Mouse (Mus musculus) CD4-positive helper T cell, adult 2 months (primary cell): ENCODE data around the gene Aox1.

Experiments used
- DNase-seq: peaks from one replicate; pipeline ENCODE4 v3.0.0-alpha.2; 2012; ENCODE audit warnings: low read depth, missing footprints, low spot score

Gene Aox1

GRCm38 (mm10) chr1:58065151-58065550 is 35.4 kb downstream of the Aox1 start:
- no peak for DNase-seq

DNA sequence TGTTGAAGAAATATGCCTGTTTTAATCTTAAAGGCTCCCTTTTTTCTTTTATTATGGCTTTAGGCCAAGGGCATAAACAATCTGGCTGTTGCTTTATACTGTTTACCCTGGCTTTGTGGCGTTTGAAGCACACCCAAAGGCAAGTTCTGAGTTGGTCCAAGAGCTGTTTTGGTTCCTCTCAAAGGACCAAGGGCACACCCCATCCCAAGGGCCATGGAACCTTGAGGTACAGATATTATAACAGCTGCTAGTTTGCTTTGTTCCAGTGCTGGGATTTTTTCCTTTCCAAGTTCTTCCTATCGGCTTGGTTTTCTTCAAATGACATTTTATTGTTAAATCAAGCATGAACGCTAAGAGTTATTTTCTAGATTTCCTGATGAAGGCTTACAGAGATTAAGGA is 35.9 kb downstream of the Aox1 start:
- no peak for DNase-seq

- DNase-seq, result no peak
Measured at GRCm38 (mm10) chr1:58069181-58069580, 39.5 kb downstream of the Aox1 start.

DNA sequence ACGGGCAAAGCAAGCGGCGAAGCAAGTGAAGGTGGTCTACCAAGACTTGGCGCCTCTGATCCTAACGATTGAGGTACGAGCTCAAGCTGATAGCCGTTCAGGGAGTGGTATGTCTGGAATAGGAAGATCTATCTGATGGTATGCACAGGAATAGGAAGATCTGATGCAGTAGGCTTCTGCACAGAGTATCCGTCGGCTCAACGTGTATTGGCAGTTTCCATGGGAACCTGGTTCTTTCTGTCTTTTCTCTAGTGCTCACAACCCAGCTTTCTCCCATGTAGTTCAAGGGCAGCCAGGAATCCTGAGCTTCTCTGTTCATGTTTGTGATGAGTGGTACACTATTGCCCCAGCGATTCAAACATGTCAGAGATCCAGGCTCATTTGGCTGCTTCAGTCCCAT is 40.4 kb downstream of the Aox1 start:
- DNase-seq, result no peak

DNA sequence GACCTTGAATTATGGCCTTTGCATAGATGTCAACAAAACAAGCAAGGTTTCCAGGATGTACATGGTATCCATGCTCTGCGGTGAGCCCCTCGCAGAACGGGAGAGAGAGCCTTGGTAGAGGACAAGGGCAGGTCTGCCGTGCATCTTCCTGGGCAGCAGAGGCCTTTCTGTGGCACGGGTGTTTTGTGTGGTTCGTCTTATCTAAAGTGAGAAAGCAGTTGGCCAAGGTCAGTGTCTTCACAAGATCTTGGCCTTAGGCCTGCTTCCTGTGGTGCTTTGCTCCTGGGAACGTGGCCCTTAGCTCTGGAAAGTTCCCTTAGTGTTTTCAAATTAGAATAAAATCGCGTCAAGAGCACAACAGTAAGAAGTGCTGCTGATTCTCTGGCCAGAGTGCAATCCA is 41.3 kb downstream of the Aox1 start:
- DNase-seq, result no peak

DNA sequence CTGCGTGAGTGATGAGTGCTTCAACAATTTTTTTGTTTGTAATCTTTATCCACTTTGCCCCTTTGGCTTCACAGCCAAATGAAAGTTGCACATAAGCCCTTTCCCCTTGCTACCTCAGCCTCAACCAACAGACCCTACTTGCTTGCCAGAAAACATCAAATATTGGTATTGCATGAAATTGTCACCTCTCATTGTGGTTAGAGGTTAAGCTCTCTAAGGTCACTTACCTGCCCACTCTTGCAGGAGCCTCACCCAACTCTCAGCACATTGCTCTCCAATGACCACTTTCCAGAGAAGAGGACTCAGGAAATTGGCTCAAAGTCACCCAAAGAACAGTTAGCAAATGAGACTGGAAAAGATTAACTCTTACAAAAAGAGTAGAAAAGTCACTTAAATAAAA is 41.8 kb downstream of the Aox1 start:
- no peak for DNase-seq

DNA sequence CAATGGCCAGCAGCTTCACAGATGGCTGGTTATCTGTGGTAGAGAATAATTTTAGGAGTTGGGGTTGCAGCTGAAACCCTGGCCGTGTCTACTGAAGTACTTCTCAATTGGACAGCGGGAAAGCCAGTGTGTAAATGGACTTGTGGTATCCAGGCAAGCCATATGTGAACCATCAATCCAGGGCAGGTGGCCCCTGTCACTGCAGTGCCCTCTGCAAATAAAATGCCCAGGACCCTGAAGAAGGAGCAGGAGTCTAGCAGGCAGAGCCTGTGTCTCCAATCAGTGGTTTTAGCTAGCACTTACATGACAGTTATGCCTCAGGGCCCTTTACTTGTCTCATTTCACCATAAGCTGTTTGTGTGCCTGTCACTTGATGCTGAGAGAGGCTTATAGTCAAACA is 42.7 kb downstream of the Aox1 start:
- no peak for DNase-seq

GRCm38 (mm10) chr1:58072991-58073730 is 43.4 kb downstream of the Aox1 start:
- DNase-seq, result no peak

- no peak for DNase-seq
Measured at GRCm38 (mm10) chr1:58074266-58074665, 44.5 kb downstream of the Aox1 start.

DNA sequence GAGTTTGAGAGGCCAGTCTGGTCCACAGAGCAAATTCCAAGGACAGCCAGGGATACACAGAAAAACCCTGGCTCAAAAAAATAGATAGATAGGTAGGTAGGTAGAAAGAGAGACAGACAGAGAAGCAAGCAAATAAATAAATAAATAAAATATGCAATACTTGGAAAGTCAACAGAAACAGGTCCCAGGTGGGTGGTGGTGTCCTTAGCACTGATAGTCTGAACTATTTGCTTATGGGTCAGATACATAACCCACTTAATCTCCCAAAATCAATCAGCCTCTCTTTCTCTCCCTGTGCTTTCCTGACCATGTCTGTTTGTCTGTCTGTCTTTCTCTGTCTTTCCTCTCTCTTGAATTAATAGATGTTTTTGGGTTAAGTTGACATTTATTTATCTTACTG is 48.2 kb downstream of the Aox1 start:
- DNase-seq, result no peak

GRCm38 (mm10) chr1:58078390-58078789 is 48.7 kb downstream of the Aox1 start:
- DNase-seq, result no peak

DNA sequence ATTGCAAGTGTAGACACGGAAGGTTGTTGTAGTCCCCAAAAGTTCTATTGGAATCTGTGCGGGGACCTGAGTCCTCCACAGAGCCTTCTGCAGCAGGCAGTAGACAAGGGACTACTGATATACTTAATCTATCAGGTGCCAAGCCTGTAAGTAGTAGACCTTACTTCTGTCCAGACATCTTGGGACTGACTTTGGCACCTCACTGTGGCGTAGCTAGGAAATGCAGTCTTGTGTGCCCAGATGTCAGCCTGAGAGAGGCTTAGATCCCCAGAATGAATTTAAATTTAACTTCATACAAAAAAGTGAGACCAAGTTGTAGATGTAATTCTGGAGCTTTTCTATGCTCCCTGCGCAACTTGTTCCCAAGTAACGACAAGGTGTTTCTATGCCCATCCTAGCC is 50.0 kb downstream of the Aox1 start:
- no peak for DNase-seq

GRCm38 (mm10) chr1:58080446-58080845 is 50.7 kb downstream of the Aox1 start:
- DNase-seq, result no peak

DNA sequence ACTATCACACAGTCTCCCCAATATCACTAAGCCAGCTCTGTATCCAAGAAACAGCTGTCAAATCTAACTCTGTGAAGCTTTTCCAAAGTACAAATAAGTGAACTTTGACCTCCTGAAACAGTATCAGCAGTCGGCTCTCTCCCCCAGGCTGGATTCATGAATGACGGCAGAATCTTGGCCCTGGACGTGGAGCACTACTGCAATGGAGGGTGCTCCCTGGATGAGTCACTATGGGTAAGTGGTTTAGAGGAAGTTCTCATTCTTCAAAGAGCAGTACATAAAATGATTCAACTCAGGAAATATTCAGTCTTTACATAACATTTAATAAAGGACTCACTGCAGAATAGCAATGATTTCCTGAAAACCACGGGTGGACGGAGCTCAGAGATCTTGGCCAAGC is 51.6 kb downstream of the Aox1 start:
- no peak for DNase-seq

- DNase-seq, result no peak
Measured at GRCm38 (mm10) chr1:58089316-58089715, 59.6 kb downstream of the Aox1 start.

- no peak for DNase-seq
Measured at GRCm38 (mm10) chr1:58090191-58090590, 60.5 kb downstream of the Aox1 start.

DNA sequence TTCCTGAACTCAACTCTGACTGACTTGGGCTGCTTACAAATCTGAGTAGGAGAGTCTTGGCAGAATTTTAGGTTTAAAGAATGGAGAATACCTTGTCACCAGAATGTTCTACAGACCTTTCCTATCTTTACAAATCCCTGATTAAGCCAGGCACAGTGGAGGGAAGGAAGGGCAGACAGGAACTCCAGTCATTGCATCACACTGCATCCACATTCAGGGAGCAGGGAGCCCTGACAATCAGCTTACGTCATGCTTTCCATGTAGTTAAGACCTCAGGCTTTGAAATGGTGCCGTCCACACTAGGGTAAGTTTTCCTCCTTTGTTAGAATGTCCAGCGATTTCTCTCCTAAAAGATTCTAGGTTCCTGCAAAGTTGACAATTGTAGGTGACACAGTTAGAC is 61.5 kb downstream of the Aox1 start:
- DNase-seq, result no peak

GRCm38 (mm10) chr1:58091992-58092560 is 62.3 kb downstream of the Aox1 start:
- no peak for DNase-seq

- no peak for DNase-seq
Measured at GRCm38 (mm10) chr1:58097338-58097737, 67.6 kb downstream of the Aox1 start.

DNA sequence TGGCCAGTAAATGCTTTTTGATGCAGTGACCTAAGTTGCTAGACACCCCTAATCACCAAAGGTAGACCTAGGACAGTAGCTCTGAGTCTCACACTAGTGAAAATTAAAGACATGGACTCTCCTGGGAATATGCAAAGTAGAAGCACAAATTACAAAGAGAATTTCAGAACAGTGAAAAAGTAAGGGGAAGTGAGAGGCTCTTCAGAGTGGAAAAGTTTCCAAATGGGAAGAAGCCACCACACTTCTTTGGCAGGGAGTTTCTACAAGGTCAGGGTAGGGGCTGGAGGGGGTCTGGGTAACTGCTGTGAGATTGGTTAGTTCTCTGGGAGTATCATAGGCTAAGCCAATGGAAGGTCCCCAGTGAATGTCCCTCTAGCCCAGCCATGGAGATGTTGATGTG is 69.4 kb downstream of the Aox1 start:
- DNase-seq, result no peak

DNA sequence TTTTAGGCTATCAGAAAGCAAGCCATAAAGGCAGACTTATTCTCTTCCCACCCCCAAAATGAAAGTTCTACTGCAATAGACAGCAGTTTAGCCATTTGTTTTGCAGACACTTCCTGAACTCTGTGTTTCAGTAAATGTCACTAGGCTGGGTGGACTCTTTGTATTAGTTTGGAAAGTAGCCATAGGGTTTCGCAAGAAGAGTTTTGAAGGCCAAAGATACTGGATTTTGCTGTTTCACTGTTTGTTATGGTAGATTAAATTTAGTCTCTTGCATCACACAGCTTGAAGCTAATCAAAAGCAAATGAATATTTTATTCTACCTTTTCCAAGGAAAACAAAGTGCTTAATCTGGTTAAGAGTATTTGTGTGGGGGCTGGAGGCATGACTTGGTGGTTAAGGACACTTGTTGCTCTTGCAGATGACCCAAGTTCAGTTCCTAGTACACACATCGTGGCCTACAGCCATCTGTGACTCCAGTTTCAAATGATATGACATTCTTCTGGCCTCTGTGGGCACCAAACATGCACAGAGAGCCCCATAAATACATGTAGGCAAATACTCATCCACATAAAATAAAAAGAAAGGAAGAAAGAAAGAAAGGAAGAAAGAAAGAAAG is 71.9 kb downstream of the Aox1 start:
- no peak for DNase-seq

DNA sequence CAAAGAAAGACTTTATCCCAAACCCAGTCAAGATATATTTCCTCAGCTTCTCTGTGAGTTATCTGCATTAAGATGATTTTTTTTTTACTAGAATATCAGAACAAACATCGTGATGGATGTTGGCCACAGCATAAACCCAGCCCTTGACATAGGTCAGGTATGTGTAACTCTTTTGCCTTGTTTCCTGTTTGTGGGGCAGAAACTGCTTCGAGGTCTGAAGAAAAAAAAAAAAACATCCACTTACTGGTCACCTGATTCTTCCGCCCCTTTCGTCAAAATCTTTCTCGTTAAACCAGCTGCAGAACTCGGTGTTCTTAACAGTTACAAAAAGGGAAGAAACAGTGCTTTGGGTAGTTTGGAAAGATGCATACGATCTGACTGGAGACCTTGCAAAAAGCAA is 72.8 kb downstream of the Aox1 start:
- DNase-seq, result no peak

DNA sequence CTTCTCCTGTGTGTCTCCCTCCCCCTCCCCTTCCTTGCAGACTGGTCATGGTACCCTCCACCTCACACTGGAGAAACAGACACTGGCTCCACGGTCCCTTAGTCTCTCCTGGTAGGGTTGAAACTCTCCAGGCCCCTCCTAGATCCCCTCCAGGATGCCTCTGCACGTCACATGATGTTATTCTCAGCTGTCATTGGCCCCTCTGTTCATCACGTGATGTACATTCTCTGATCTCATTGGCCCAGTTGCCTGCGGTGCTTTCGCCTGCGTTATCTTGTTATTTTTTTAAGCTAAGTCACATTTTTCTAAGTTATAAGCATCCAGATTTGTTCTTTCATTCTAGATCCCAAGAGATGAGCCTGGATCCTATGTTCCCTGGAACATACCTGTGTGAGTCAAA is 76.0 kb downstream of the Aox1 start:
- no peak for DNase-seq
